Mouse (Mus musculus) yolk sac, embryonic 10.5 days (tissue): ENCODE data around the gene Theg.
A peak's percentile ranks its signal among the peaks of the same experiment; 100 is the strongest.

Experiments
- DNase-seq: peaks from one replicate; pipeline ENCODE4 v3.0.0-alpha.2; 2017; ENCODE audit warnings: low spot score

Theg gene

GRCm38 (mm10) chr10:79537271-79537670, 49.9 kb downstream of the Theg start:
- no peak for DNase-seq

GRCm38 (mm10) chr10:79536461-79537080, 50.6 kb downstream of the Theg start:
- no peak for DNase-seq

GRCm38 (mm10) chr10:79535431-79535830, 51.7 kb downstream of the Theg start:
- no peak for DNase-seq

GRCm38 (mm10) chr10:79534426-79534825, 52.7 kb downstream of the Theg start:
- no peak for DNase-seq

DNA sequence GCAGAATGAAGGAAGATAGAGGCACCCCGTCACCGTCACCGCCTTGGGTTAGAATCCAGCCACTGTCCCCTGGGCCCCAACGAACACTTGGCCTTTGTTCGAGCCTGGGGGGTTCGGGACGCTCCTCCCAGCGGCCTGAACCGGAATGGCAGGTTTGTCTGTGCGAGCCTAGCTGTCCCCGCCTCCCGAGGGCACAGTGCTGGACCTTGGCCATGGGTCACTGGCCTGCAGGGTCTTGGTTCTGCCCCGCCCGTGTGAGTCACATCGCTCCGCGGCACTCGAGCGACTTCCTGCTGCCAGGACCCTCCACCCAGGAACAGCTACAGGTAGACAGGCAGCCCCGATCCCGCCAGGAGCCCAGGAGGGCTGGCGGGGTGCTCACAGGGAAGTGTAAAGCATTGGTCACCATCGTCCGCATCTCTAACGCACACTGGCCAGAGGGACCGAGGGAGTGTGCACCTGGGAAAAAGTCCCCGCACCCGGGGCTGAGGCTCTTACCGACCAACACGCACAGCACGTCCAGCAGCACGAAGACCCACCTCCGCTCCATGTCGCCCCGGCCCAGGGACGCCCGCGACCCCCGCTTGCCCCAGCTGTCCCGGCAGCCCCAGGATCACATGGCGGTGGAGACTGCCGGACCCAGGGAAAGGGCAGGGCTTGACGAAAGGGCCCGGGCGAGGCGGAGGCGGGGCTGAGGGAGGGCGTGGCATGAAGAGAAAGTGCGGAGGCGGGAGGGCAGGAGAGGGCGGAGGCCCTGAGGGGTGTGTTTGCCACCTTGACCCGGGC, 53.8 kb downstream of the Theg start, which contains the start of gene Plpp2:
Plpp2 (minus strand) TSS at position 671 of the 786 bp plus-strand sequence.
- DNase-seq = peak; percentile 89

DNA sequence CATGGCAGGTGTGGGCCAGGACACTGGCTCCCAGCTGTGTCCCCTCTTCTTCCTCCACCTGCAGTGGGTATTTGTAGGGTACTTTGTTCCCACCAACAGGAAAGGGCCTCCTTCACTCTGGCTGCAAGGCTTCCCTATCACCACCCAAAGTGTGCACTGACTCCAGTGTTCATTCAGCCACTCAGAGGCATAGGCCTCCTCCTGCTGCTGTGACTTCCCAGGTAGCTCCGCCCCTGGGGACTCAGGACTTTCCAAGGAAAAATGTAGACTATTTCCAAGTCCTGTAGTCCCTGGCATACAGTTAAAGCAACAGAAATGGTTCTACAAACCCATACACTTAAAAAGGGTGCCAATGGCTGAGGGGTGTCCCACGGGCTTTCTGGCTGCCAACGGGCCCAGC, 54.5 kb downstream of the Theg start:
- DNase-seq = no peak

- DNase-seq = no peak
Measured at GRCm38 (mm10) chr10:79531593-79531992, 55.5 kb downstream of the Theg start.

DNA sequence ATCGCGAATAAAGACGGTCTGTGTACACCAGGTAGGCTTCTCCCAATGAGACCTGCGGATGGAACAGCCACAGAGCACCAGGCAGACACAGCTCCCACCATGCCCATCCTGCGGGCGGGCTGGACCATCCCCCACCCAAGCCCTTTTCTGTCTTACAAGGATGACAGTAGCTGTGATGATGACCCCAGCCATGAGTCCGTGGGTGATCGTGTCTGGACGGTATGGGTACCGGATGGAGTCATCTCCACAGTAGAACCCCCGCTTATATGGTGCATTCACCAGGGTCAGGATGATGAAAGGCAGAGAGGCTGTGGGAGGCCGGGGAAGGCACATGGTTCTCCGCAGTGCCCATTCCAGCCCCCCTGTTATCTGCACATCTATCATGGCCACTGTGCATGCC, 56.4 kb downstream of the Theg start:
- DNase-seq = no peak

DNA sequence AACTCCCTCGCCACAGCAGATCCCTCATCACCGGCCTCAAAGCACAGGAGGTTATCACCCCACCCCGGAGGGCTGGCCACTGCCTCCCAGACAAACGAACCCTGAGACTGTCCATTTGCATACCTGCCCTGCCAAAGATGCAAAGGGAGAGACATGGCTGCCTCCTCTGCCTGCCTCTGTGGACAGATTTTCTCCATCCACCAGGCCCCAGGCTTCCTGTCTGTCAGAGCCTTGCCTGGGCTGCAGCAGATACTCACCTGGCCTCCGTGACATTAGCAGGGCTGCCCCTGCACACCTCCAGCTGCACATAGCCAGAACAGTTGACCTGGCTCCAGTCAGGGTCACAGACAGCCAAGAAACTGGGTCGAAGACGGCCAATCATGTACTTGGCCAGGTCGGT, 56.9 kb downstream of the Theg start:
- DNase-seq = no peak

DNA sequence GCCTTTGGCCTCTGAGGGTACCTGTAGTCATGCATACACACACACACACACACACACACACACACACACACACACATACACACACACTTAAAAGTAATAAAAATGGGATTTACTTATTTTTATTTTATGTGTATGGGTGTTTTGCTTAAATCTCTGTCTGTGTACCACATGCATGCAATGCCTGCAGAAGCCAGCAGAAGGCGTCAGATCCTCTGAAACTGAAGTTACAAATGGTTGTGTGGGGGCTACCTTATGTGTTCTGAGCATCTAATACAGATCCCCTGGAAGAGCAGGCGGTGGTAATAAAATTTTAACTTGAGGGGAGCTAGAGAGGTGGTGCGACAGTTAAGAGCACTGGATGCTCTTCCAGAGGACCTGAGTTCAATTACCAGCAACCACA, 59.0 kb downstream of the Theg start:
- DNase-seq = no peak

GRCm38 (mm10) chr10:79527453-79527845, 59.7 kb downstream of the Theg start:
- no peak for DNase-seq

DNA sequence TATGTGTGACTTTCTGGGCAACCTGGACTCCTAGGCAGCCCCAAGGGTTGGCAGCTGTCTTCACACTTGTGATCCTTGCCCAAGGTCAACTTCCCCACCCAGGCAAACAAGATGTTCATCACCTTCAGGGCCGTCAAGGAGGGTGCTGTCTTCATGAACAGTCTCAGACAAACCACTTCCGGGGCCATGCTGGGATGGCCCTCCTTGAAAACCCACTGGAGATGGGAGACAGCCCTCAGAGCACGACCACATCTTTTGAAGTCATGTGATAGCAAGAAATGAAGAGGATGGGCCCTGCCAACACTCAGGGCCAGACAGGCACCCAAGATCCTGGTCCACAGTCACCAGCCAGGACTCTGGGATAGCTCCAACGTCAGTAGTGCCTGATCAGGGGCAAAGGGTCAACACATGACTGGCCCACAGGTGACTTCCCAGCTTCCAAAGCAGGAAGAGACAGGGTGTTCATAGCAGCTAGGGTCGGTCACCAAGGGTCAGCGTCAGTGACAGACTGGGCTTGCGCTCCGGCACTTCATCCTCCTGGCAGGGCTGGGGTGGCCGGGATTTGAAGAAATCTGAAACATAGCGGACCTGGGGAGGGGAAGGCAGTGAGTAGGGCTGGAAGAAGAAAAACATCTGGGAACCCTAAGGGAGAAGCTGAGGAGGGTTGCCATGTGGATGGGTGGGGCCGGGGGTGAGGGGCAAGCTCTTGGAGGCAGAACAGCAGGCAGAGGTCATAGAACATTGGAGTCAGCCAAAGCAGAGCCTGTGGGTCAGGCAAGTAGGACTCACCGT, 60.3 kb downstream of the Theg start:
- no peak for DNase-seq
